Comparison of ENCODE assay signal across 8 mouse cellular contexts in the genomic region with DNA sequence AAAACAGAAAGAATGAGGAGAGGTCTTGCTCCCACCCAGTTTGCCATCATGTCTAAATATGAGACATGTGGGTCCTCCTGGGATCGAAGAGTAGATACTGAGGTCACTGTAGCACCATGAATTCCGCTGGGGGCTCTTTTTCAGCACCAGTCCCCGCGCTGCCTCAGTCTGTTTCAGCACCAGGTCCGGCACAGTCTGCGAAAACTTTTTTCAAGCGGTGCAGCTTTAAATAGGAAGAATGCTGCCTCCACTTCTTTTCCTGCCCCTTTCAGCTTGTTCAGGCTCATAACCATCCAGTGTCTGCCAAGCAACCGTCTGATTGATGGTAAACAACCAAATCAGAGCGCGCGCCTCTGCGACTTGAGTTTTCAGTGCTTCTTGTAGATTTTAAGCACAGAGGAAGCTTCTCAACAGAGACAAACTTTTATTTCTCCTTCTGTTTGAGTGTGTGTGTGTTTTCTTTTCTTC. TPM values are rescaled to one million over a fixed set of nuclear protein-coding genes. Genes with fewer than 3 reads are reported as not detected.
DNase-seq lines count a peak whose midpoint lies in the region; ATAC-seq and TF ChIP-seq lines count a peak whose summit lies in the region.

A gene (minus strand): TSS at position 418 of the 468 bp plus-strand sequence.

- peak; percentile 50 for DNase-seq in ES-CJ7 (ENCODE audit: low read depth, low spot score)
- DNase-seq in gastrocnemius, postnatal 10 days, result peak; percentile 60
- peak; percentile 11 to 55 for DNase-seq in left cerebral cortex, postnatal 10 days (ENCODE audit: extremely low spot score in 1 of 2, low spot score in 2 of 2)
- peak; percentile 59 to 79 for DNase-seq in lung, postnatal 4 days
- DNase-seq in right cerebral cortex, postnatal 4 days, result peak; percentile 46
- no peak for DNase-seq in natural killer cell, adult 2 months (ENCODE audit: low spot score in 2 of 2)

- no peaks in the 10 kb centered on the region for H3K36me3 ChIP-seq in hindbrain, embryonic 16.5 days (ENCODE audit: control insufficient read depth, insufficient read depth, low read length)

- no peak within 1 kb of the TSS for H3K27ac ChIP-seq in cortical plate, adult 2 months (ENCODE audit: insufficient read depth, low read length)
- no peak within 1 kb of the TSS for H3K27ac ChIP-seq in hindbrain, embryonic 16.5 days (ENCODE audit: low read depth, low read length)

- ATAC-seq in hindbrain, embryonic 16.5 days, result peak; percentile 77

- 40% methylated on average over 12 of the region's 12 CpGs for WGBS in hindbrain, embryonic 16.5 days

- peak within 1 kb of the TSS; percentile 51 for H3K4me2 ChIP-seq in hindbrain, embryonic 16.5 days (ENCODE audit: low read length)

- no peaks in the 10 kb centered on the region for H3K4me1 ChIP-seq in cortical plate, adult 2 months (ENCODE audit: control insufficient read depth, insufficient read depth, low read length)
- no peaks in the 10 kb centered on the region for H3K4me1 ChIP-seq in hindbrain, embryonic 16.5 days (ENCODE audit: control insufficient read depth, insufficient read depth, low read depth, low read length)

- no peaks in the 10 kb centered on the region for H3K9me3 ChIP-seq in hindbrain, embryonic 16.5 days (ENCODE audit: control insufficient read depth, low read length)

- intact Hi-C loops in left cerebral cortex, postnatal 10 days (cut with DNase I), result no loop called here

- no peak within 1 kb of the TSS; the same call in 1 of the 2 replicates for H3K9ac ChIP-seq in hindbrain, embryonic 16.5 days (ENCODE audit: low read depth, low read length)

- H3K27me3 ChIP-seq in hindbrain, embryonic 16.5 days (replicated peaks; ENCODE audit: control insufficient read depth, insufficient read depth, low read length), result no peaks in the 10 kb centered on the region

- H3K4me3 ChIP-seq in cortical plate, adult 2 months (ENCODE audit: insufficient read depth, low read length), result peak within 1 kb of the TSS; percentile 0
- H3K4me3 ChIP-seq in hindbrain, embryonic 16.5 days (ENCODE audit: low read length), result peak within 1 kb of the TSS; percentile 35

- TF ChIP-seq POLR2A in cortical plate, adult 2 months (IDR thresholded peaks at IDR 0.05; ENCODE audit: extremely low read depth, insufficient read depth, low read length), result no peak

- TF ChIP-seq CTCF in cortical plate, adult 2 months (IDR thresholded peaks at IDR 0.05; ENCODE audit: extremely low read depth, insufficient read depth, low read length), result no peak

RNA-seq across cellular contexts. Expression of the gene that starts here (rescaled TPM):
- polyA plus RNA-seq in cortical plate, adult 2 months (2012; rRNA removed), result 2.1 and 2.8 TPM in 2 replicates
- total RNA-seq in gastrocnemius, postnatal 10 days (2021), result 100 to 1,000 TPM; 161 to 231 TPM
- 9.3 and 16.5 TPM in 2 replicates for polyA plus RNA-seq in hindbrain, embryonic 16.5 days (2015; fragmentation: Nextera tagmentation; extraction: Ambion mirVana)
- 10 to 100 TPM in 1 of 2 experiments, 1 to 10 TPM in 1; 9.4 to 11.5 TPM for total RNA-seq in left cerebral cortex, postnatal 10 days (2021)

Comparison
In these comparisons a context has a peak if more than half of its experiments do, and no peak if none do; other contexts are left out.
1. RNA of the gene that starts here (total RNA-seq): 161 to 231 TPM in gastrocnemius, postnatal 10 days; 9.4 to 11.5 TPM in left cerebral cortex, postnatal 10 days; every median in the first group is over 10 times any median in the second.
2. DNase-seq: peak in ES-CJ7 (single experiment), gastrocnemius, postnatal 10 days (single experiment), left cerebral cortex, postnatal 10 days (2 of 2), lung, postnatal 4 days (2 of 2) and right cerebral cortex, postnatal 4 days (single experiment); none in natural killer cell, adult 2 months (0 of 2).